Mouse (Mus musculus) right cerebral cortex, adult 2 months (tissue): ENCODE measurements around the gene Trak2.
"Not testable (repeated sequence)": the region's sequence is repeated elsewhere in the genome, so short reads cannot be mapped to it uniquely, and the experiment has no call there.

Experiments used
- DNase-seq, 2 experiments: peaks; one replicate each; pipeline ENCODE4 v3.0.0; 2021 to 2022; ENCODE audit warnings: low spot score in 2 of 2

The Trak2 gene

DNA sequence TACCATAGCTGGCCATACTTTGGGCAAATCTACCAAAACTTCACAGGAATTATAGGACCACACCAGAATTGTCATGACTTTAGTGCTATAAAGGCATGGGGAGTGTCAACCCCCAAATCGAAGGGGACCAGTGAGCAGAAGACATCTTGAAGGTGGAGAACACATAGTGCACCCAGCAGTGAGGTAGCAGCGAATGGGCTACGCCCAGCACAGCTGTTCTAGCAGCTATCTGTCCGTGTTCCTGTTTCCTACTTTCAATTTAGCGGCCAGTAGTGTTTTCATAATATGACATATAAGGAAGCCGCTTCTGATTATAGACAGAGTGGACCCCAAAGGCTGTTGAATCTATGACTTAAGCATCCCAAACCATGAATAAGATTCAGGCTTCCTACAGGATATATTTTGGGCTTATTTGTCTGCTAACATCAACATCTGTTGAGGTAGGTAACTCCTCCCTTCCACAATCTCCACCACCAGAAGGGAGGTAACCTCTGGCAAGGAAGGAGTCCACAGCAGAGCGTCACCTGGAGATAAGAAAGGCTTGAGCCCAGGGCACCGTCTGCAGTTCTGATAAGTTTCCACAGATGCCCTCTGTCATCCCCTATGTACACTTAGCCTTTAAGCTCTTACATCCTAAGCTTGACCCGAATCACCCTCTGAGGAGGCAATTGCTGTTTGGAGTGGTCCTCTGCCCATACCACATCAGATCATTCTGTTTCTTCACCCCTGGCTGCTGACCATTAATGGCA, 19.4 kb downstream of the Trak2 start:
- DNase-seq: no peak

DNA sequence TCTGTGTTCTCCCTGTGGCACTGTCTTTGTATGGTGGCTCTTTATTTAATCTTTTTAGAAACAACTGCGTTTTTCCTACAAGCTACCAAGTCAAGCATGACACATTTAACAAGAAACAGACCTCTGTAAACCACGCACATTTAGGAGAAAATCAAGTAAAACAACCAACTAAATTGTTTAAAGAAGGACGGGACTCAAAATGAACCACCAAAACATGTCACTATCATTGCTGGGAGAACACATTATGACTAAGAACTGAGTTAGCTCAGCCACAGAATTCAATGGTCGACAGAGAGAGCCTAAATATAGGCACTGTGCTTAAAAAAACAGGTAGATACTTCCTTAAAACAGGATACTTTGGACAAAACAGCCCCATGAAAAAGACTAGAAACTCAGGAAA, 20.2 kb downstream of the Trak2 start:
- DNase-seq: no peak

DNA sequence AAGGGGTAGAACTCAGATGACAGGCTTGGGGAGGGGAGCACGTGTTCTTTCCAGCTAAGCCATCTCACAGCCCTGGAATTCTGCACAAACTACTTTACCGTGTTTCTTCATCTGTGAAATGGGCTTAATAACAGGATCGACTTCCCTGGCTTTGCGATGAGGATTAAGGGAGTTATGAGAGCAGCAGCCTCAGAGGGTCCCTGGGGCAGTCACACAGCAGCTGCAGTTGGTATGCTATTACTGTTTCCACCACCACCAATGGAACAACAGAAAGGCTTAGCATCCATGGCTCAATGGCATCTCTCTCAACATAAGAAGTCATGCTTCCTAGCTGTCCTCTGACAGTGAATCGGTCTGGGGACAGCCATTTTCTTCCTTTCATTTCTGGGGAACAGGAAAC, 20.7 kb downstream of the Trak2 start:
- no peak for DNase-seq

DNA sequence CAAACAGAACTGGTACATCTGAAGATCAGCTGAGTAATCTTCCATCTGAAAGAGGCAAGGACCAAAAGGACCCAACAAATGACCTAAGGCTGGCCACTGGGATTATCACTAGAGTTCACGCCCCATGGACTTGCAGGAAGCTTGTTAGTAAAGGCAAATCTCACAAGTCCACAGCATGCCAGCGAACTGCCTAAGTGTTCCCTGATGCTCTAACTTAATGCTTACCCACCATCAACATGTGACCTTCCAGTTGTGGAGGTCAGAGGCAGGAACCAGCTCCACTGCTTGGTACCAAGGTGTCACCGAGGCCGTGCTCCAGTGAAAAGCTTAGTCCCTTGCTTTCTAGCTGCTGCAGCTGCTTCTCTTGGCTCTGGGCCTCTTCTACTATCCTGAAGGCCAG, 21.4 kb downstream of the Trak2 start:
- no peak for DNase-seq

DNA sequence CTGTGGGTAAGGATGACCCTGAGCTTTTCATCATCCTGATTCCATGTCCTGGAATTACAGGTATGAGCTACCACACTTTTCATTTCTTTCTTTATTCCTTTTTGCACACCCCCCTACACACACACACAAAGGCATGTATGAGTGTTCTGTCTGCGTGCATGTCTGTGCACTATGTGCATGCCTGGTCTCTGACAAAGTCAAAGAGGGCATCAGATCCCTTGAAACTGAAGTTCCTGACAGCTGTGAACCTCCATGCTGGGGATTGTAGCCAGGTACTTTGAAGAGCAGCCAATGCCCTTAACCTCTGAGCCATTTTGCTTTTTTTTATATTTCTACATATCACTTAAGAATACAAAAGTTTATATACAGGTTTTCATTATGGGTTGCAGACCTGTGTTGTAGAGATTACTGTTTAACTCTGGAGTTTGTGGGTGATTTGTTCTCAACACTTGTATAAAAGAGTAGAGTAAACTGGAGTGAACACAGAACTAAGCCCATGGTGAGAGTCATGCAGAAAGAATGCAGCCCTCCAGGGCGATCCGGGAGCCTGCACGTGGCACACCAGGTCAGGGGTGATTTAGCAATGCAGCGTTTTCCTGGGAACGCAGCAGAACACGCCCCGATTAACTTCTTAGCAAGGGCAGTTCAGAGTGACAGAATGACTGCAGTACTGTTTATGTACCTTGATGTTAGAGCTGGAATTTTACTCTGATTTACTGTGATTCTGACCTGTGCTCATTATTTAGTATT, 22.2 kb downstream of the Trak2 start:
- no peak for DNase-seq

DNA sequence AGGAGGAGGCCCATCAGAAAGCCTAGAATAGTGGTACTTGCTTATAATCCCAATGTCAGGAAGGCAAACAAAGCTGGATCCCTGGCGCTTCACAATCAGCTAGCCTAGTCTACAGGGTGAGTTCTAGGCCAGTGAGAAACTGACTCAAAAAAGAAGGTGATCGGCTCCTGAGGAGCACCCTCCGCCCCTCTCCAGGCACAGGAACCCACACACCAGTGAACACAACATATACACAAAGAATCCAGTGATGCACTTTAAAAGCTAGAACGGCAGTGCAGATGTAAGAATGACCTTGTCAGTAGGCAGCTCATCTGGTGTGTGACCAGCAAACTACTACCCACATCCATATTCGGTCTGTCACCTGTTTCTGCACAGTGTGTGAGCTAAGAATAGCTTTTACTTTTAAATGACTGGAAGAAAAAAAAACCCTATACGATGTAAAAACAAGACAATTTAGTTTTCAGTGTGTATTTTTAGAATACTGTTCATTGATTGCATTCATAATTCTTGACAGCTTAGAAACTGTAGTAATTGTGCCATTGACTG, 23.6 kb downstream of the Trak2 start:
- DNase-seq: no peak

DNA sequence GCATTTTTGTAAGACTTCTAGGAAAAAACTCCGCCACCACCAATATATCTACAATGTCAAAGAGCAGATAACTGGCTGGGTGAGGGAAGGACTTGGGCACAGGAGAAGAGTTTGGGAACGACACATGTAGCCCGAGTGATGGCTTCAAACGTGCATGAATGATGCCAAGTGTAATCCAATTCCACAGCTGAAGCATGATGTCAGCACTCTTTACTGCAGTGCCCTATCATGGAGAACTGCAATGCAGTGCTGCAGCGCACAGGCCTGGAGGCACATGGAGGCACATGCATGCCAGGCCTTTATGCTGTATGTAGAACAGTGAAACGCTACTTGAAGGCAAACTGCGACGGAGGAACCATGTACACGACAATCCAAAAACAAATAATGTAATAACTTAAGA, 26.5 kb downstream of the Trak2 start:
- no peak for DNase-seq

DNA sequence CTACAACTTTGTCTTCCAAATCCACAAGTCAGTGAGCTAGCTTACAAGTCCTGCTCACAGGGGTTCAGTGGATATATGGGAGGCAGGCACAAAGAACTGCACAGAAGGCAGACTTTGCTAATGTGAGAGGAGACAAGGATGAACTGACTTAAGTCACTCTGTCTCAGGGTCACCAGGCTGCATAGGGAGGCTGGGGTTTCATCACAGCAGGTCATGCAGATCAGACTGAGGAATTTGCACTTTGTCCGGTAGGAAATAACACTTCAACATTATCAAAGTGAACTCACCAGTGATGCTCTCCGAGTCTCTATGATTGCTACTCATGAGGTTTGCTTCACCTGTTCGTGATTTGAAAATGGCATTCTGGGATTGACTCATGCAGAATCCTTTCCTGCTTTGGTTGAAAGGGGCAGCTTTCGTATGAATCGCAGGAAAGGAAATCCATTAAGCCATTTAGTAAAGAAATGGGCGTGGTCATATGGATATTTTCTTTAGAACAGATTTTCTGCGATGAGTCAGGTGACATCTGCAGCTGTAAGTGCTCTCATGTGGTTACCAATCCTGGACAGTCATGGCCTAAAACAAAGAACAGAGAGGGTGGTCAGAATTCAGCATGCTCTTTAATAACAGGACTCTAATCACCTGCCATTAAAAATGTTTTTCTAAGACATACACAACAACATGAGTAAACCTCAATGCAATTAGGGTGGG, 27.1 kb downstream of the Trak2 start:
- no peak for DNase-seq

DNA sequence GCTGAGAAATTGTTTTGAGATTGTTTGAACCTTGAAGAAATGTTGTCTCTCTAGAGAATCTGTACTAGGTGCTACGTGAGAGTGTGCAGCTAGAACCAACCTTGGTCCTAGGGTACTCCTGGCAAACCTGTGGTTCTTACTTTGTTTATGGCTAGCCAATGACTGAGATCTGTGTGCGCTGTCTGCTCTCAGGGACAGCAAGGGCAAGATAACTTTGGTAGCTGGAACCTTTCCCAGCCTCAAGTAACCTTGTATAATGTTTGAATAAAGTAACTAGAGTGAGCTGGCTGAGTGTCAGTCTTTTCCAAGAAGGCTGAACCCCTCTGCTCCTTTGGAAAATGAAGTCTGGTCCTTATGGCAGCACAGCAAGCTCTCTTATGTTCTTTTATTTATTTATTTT, 27.7 kb downstream of the Trak2 start:
- no peak for DNase-seq

DNA sequence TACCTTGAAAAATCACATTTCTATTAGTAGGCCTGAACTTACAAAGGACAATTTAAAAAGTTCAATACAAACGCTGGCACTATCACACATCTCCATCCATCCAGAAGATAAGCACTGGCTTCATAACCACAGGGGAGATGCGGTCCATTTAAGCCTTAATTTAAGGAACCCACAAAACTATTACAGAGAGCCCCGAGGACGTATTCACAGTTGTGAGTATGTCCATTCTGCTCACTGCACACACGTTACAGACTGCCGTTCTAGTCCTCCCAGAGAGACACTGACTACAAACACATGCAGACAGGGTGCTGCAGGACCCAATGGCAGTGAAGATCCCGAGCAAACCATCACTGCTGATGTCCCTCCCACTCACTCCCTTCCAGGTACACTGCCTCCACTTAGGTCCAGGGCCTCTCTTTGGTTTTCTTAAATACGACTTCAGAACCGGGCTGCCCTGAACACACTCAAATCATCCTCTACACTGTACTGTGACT, 35.6 kb downstream of the Trak2 start:
- no peak for DNase-seq

DNA sequence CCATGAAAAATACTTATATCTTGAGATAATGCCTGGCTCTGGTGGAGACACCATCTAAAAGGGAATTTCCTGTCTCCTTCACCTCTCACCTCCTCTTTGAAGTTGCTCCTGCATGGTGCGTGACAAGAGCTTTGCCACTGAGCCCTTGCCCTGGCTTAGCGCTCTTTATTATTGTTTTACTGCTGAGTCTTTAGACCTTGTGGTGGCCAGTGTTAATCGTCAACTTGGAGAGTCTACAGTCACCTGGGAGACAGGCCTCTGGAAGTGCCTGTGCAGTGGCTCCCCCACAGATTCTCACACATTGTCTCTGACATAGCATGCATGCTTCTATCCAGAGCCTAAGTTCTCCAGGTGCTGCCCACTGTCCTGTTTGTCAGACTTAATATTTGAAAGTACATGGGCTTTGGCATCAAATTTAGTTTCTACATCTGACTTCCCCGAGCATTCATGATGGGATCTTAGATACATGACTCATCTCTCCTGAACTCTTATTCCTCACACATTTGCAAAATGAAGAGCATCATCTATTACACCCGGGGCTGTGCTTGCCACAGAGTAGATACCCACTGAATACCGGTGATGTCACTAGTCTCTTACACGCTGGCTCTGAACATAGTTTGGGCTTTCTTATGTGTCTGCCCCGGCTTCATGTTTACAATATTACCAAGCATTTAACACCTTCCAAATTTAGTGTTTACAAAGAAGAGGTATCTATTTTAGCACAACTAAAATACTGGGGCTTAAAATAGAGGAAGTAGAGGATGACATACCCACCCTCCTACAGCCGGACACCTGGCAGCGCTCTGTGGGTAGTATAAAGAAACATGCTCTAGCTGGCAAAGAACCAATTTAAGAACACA, 36.3 kb downstream of the Trak2 start:
- DNase-seq: peak in 1 of 2 experiments; percentile 27

DNA sequence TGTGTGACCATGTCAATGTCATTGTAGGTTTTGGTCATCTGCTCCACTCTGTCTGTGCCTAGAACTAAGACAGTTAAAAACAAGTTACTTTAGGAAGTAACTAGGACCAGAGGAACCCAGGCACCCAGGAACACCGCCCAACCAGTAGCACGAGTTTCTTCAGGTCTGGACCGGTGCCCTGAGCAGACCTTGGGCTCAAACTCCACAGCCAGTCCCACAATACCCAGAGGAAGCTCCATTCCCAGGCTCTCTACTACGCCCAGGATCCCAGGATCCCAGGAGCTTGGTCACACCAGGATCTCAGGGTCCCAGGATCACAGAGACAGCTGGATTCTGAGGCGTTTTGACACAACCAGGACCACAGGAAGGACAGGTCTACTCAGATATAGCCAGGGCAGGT, 46.6 kb downstream of the Trak2 start:
- no peak for DNase-seq

DNA sequence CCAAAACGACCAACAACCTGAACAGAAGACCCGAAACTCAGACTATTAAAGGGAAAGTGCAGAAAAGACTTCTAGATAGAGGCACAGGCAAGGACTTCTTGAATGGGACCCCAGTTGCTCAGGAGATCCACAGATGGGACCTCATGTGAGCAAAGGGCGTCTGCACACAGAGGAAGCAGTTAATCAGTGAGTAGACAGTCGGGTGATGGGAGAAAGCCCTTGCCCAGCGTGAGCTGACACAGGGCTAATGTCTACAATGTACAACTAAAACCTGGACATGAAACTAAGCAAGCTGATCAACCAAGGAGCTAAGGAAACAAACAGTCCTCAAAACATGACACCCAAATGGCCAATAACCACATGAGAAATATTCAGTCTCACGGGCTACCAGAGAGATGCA, 55.7 kb downstream of the Trak2 start:
- DNase-seq: no peak

DNA sequence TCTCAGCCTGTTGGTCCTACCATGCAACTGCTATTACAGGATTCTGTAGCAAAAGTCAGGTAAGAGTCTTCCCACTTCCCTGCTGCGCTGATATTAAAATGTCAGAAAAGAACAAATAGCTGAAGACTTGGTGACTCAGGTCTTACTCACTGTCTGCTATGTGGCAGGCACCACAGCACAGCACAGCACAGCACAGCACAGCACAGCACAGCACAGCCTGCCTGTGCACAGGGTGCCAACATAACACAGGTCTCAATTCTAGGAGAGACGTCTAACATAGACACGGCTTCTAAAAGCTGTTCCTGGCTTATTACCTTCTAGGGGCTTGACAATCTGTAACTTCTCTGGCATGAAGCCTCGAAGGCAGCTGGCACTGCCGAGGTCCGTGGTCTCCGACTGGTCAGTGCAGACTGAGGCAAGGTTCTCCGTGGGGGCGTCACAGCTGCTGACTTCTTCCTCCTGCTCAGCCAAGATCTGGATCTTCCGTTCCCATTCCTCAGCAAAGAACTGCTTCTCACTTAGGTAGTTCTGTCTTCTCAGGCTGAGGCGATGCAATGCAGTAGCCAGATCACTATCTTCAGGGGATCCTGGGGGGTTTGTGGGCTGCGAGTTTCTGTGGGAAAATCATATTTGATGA, 63.5 kb downstream of the Trak2 start:
- peak; percentile 26 to 39 for DNase-seq

DNA sequence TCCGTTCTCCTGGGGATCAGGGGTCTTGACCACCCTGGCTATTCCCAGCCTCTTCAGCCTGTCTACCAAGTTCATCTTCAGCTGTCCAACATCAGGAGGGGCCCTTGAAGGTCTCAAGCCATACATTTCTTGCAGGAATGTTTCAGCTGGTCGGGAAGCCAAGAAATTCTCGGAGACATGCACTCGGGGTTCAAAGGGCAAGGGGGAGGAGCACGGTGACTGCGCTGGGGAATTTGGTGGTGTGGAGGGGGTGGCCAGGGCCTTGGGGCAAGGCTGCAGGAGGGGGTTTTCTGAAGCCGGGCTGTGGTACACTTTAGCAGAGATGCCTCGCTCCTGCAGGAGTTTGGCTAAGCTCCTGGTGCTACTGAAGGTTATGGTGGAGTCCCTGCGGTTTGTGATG, 69.5 kb downstream of the Trak2 start:
- no peak for DNase-seq

DNA sequence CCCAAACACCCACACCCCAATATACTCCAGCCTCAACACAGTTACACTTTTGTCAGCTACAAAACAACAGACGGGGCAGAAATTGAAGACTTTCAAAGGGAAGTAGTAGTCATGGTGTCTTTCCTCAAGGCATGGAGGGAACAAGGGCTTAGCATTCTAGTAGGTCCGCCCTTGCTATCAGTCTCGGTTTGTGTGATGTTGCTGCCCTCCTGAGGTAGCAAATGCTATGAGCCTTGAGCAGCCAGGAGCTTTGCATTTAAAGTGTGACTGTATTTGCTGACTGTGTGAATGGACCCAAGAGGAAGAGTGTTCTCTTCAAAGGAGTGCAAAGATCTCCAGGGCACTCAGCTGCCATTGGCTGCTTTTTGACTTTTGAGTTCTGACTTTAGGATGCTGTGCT, 75.7 kb downstream of the Trak2 start:
- DNase-seq: peak; percentile 32 to 38

DNA sequence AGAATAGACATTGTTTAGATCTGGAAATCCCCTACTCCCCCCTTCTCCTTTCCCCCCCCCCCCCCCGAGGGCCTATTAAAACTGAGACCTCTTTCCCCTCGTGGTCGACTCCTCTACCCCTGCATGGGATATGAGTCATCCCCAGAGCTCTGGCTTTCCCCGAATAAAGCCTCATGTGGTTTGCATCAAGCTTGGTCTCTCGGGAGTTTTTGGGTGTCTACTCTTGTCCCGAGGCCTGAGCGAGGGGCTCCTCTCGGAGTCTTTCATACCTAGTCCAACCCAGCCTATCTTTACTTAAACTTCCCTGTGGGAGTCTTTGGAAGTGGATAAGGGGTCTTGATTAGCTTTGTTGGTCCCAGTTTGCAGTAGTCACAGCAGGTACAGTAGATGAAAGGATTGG, 80.8 kb downstream of the Trak2 start:
- not testable (repeated sequence) for DNase-seq

DNA sequence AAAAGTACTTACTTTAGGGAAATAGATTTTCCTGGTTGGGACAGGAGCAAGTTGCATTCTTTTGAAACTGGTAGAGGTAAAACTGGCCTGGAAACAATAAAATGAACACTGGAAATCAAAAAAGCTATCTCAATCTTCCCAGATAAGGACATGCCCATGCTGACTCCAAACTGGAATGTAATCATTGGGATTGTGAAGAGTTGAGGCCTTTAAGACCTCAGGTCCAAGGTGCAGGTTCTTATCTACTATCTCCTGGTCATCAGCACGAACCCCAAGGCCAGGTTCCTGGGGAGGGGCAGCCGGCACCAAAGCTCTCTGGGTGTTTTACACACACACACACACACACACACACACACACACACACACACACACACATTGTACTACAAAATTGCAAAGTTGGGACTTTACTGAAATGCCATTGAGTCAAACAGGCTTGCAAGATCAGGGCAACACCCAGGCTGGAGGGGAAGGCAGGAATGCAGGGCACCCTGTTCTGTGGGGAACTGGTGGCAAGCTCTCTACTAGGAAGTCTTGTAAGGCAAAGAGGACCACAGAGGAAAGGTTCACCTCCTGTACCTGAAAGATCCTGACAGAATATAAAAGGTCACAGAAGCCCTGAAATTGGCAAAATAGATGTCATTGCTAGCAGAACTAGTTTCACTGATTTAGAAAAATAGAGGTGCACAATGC, 81.6 kb downstream of the Trak2 start:
- not testable (repeated sequence) for DNase-seq

DNA sequence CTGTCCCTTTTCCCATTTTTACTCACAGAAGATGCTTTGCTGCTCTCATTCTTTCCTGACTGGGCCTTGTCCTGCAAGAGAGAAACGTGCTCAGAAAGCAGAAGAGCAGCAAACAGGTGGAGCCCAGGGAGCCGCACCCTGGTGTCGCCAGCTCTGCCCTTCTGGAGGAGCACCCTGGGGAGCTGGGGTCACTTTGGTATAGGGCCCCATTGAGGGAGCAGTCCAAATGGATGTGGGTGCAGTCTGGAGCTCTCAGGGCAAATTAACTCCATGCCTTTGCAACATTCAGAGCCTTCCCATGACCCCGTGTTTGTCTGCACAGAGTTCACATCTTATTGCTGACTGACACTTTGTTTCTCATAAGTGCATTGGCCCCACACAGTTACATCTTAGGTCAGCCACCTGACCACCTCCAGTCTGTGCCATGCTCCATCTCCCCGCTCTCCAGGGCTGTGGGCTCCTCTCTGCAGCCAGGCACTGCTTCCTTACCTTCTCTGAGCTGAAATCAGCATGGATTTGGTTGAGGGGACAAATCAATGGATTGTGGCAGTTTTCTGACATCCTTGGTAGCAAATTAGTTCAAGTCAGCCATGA, 82.4 kb downstream of the Trak2 start:
- not testable (repeated sequence) for DNase-seq
